Mouse (Mus musculus): ENCODE data around the gene Hip1r. TPM values are rescaled to one million over a fixed set of nuclear protein-coding genes. Genes with fewer than 3 reads are reported as not detected.

Hip1r gene
- polyA plus RNA-seq (2012; fragmentation: generic; extraction: Trizol) = 10 to 100 TPM; 10.4 to 10.5 TPM

GRCm38 (mm10) chr5:123973299-123974178 lies at the start of gene Hip1r:
Gene Hip1r, plus strand, starts transcription at chr5:123973628.

GRCm38 (mm10) chr5:123927118-123927517 lies 46.3 kb upstream of the Hip1r start, which contains the start of gene Gm43518:
Gene Gm43518, plus strand, starts transcription at chr5:123927418.

GRCm38 (mm10) chr5:123930508-123930989 lies 42.9 kb upstream of the Hip1r start, which contains the start of gene Ccdc62:
Gene Ccdc62, plus strand, starts transcription at chr5:123930679.

GRCm38 (mm10) chr5:124032001-124032508 lies 58.6 kb downstream of the Hip1r start, which contains the start of gene Vps37b:
Gene Vps37b, minus strand, starts transcription at chr5:124032270.

Other genes starting within 250 kb of the Hip1r start
- 10 to 100 TPM in 1 of 2 experiments, 1 to 10 TPM in 1; 1.8 to 12.9 TPM for gene Rsrc2, start 224.2 kb upstream of the Hip1r start, polyA plus RNA-seq (2012; fragmentation: generic; extraction: Trizol)
- 1 to 10 TPM; 1.3 to 7.6 TPM for gene Kntc1, start 223.9 kb upstream of the Hip1r start, polyA plus RNA-seq (2012; fragmentation: generic; extraction: Trizol)
- gene Hcar2, start 108.1 kb upstream of the Hip1r start, polyA plus RNA-seq (2012; fragmentation: generic; extraction: Trizol) = not detected
- under 1 TPM in 1 of 2 experiments, not detected in 1; 0.40 TPM for gene Hcar1, start 93.6 kb upstream of the Hip1r start, polyA plus RNA-seq (2012; fragmentation: generic; extraction: Trizol)
- gene Denr, start 66.5 kb upstream of the Hip1r start, polyA plus RNA-seq (2012; fragmentation: generic; extraction: Trizol) = 10 to 100 TPM; 10.1 to 27.1 TPM
- gene Gm43518, start 46.2 kb upstream of the Hip1r start, polyA plus RNA-seq (2012; fragmentation: generic; extraction: Trizol) = under 1 TPM in 1 of 2 experiments, not detected in 1; 0.66 TPM
- 1 to 10 TPM; 1.5 to 3.4 TPM for gene Ccdc62, start 42.9 kb upstream of the Hip1r start, polyA plus RNA-seq (2012; fragmentation: generic; extraction: Trizol)
- gene Vps37b, start 58.6 kb downstream of the Hip1r start, polyA plus RNA-seq (2012; fragmentation: generic; extraction: Trizol) = 10 to 100 TPM; 22.6 TPM
- 1 to 10 TPM; 2.2 to 3.2 TPM for gene Abcb9, start 122.2 kb downstream of the Hip1r start, polyA plus RNA-seq (2012; fragmentation: generic; extraction: Trizol)
- gene Ogfod2, start 138.7 kb downstream of the Hip1r start, polyA plus RNA-seq (2012; fragmentation: generic; extraction: Trizol) = 10 to 100 TPM; 13.7 to 17.9 TPM
- 10 to 100 TPM; 83.0 to 88.9 TPM for gene Arl6ip4, start 142.5 kb downstream of the Hip1r start, polyA plus RNA-seq (2012; fragmentation: generic; extraction: Trizol)